Mouse (Mus musculus): ENCODE measurements around the gene Fastk.

Gene Fastk

DNA sequence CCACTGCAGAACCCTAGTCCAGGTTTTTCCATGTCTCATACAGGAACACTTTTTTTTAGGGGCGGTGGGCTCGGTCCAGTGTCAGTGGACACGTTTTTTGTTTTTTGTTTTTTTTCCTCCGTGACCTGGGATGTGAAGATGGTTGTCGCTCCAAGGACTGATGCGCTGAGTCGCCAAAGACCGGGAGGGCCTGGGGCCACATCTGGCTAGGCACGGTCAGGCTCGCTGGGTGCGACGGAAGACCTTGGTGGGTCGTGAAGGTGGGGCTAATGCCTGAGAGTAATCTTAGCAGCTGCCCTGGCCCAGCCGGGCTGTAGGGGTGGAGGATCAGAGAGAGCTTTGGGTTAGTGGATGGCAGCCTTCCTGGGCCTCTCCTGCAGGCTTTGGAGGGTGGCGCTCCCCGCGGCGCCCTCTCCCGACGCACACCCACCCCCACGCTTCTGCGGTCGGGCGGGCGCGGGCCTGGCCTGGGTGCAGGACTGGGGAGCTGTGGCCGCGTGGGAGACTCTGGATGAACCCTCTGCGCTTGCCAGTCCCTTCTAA, 7.7 kb upstream of the Fastk start:
- DNase-seq = peak; percentile 64

DNA sequence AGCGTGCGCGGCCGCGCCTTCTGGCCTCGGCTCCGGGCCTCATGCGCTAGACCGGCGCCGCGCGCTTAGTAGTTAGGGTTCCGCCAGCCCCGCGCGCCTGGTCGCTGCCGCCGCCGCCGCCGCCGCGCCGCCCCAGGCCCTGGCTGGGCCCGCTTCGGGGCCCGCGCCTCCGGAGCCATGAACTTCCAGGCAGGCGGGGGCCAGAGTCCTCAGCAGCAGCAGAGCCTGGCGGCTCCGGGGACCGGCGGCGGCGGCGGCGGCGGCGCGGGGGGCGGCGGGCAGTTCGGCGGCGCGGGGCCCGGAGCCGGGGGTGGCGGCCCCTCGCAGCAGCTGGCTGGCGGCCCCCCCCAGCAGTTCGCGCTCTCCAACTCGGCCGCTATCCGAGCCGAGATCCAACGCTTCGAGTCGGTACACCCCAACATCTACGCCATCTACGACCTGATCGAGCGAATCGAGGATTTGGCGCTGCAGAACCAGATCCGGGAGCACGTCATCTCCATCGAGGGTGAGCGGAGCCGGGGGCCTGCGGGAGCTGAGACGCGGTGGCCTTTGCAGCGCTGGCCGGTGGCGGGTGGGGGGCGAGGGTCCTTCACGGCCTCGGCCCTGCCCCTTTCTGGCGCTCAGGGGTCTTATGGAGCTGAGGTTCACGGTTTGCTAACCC, 7.1 kb upstream of the Fastk start, which contains the start of gene Agap3:
Agap3 (plus strand) TSS at position 148 of the 661 bp plus-strand sequence.
- DNase-seq = peak; percentile 51

DNA sequence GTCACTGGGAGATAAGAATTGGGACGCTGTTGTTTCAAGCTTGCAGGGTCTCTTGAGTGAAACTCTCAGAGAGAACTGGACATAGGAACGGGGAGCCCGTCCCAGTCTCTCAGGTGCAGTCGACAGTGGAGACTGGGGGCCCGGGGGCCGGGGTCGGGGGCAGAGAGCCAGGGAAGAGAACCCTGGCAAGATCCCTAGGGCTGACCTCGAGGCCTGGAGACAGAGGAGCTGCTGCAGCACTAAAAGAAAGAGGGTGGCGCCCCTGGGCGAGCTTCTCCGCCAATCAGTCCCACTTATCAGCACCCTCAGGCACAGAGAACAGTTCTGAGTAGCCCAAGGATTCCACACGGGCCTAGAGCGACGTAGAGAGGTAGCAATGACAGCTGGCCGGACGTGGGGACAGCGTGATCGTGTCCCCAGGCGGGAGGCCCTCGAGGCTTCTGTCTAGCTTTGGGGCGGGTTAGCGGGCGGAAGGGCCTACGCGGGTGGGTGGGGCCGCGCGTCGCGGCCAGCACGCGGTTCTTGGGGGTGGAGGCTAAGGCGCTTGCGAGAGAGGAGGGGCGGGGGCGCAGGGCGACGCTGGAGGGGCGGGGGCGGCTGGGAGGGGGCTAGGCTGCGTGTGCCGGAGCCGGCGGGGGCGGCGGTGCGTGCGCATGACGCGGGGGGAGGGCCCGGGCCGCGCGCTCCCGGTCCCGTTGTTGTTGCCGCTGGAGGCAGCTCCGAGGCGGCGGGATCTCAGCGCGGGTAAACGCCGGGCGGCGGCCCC, 6.4 kb upstream of the Fastk start:
- DNase-seq = peak; percentile 91

DNA sequence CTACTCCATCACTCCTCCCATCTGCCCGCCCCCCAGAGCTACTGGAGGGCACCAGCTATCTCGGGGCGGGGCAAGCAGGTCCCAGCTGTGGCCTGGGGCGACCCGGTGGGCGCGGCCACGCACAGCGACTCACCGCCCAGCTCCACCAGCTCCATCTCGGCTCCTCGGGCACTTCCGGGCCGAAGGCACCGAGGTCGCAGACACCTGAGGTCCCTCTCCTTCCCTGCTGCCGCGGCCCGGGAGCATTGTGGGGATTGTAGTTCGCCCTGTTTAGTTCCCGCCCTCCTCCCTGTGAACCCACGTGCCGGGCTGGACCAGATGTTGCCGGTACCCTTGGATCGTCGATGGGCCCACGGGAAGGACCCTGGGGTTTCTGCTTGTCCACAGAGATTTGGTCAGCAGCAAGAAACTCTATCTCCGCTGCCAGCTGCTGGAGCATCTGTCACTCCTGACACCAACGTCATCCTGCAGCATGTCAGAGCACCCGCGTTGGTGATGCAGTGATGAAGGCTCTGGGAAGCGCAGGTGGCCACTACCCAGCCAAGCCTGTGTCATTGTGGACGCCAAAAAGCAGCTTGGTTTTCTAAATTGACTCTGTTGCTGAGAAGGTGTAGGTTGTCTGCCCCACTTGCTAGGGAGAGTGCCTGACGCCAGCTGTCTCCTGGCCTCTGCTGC, 2.7 kb upstream of the Fastk start, which contains the start of gene Tmub1:
Tmub1 (minus strand) TSS at position 231 of the 675 bp plus-strand sequence.
- peak; percentile 89 for DNase-seq

DNA sequence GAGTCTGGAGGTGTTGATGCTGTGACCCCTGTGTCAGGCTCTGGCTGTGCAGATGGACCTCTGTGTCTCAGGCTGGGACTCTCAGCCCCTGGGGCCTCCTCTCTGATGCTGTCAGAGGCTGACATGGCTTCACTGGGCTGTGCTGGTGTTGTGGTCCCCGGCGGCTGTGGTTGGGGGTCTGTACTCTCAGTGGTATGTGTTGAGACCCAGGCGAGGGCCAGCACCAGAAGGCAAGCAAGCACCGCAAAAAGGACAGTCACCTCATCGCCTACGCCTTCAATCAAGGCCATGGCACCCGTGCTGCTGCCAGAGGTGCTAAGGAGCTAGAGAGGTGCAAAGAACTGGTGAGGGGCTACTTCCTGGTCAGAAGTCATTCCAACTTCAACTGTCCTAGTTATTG, 1.5 kb upstream of the Fastk start:
- no peak for DNase-seq

DNA sequence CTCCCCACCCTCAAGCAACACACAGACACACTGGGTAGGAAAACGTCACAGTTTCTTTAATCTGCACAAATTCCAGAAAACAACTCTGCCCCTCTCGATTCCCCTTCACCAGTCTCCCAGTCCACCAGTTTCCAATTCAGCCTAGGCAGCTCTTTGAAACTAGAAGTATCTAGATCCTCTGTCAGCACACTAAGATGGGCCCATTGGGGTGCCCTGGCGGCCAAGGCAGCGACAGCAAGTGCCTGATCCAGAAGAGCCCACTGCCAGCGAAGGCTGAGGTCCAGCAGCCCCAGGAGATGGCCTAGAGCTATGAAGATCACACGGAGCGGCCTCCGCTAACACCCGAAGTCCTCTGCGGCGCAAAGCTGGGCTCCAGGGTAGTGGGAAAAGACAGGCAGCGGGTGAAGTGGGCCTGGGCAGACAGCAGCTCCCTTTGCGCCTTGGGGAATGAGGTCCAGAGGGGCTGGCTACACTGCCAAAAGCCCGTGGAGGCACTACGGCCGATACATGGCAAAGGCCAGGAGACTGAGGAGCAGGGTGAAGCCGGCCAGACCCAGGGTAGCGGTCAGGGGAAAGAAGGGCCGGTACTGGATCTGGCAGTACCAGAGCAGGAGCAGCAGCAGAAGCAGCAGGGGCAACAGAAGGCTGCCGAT, 467 bp upstream of the Fastk start:
- DNase-seq = no peak

DNA sequence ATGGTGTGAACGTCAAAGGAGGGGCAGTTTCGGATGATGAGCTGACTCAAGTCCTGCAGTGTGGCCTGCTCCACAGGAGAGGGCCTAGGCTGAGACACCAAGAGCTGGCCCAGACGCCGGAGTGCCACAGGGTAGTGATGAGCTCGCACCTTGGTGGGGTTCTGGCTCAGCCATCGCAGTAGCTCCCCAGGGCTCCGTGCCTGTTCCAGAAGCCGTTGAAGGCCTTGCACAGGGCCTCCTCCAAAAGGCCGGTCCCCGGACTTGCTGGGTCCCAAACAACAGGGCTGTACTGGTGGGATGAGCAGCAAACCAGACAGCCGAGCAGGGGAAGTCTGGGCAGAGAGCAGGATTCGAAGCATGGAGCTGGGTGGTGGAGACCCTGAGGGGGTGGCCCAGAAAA, 1.2 kb downstream of the Fastk start:
- no peak for DNase-seq

DNA sequence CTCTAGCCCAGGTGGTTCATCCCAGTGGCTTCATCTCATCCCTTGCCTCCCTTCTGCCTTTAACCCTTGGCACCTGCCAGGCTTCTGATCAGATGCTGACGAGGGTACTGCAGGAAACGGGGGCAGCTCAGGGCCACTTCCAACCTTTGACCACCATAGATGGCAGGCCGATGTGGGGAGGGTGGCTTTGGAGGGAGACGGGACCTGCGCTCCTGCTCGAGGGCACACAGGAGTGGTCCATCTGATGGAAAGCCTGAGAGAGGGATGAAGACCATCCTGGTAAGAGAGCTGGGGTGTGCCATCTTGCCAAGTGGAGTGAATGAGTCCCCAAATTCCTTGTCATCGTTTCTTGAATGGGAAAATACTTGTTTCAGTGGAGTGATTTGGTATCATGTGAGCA, 1.9 kb downstream of the Fastk start:
- DNase-seq = no peak

DNA sequence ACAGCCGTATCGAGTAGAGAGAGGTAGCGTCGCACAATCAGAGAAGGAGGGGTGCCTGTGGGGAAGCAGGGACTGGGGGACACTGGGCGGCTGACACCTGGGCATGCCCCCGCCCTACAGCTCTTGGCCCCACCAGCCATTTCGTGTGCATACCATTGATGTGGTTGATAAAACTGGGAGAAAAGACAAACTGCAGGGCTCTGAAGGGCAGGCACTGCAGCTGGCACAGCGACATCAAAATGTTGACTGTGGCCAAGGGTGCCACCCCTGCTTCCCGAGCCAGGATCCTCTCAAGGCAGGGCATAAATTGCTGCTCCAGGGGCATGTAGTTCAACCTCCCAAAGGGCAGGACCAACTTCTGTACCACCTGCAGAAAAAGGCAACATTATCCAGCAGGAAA, 3.1 kb downstream of the Fastk start:
- no peak for DNase-seq

DNA sequence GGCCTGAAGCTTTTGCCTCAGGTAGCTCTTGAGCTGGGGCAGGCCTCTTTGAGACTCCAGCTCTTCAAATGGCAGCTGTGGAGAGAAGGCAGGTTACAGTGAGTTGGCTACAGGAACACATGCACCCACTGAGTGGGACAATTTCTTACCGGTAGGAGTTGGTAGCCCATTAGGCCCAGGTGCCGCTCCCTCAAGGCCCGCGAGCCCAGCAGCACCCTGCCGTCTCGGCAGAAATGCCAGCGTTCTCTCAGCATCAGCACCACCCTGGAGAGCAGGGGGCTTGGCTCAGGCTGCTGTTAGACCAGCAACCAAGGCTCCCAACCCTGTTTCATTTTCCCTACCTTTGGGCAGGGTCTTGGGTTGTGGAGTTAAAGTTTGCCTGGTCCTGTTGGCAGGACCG, 3.9 kb downstream of the Fastk start:
- DNase-seq = no peak

DNA sequence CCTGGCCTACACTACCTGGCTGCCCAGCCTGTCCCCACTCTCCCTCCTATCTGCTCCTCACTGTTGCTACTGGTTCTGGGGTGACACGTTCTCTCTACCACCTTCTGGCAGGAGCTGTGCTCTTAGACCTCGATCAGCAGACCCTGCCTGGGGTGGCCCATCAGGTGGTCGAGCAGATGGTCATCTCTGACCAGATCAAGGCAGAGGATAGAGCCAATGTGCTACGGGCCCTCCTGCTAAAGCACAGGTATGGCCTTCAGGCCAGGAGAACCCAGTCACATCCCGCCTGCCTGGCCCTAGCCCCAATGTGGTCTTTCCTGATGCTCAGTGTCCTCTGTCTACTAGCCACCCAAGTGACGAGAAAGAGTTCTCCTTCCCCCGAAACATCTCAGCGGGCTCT, 11.1 kb downstream of the Fastk start:
- no peak for DNase-seq

DNA sequence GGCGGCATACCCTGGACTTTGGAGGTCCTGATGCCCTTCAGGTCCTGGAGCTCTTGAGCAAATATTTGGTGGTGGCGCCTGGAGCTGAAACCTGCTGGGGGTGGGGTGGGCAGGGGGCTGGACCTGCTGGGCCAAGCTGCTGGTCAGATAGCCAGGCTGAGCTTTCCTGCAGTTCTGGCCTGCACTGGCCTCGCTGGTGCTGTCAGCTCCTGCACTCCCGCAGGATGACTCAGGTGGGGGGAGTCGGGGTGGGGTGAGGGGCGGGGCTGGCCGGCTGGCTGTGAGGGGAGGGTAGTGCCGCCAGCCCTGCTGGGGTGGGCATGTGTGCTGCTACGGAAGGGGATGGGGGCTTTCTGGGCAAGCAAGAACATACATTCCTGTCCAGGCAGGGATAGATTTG, 16.5 kb downstream of the Fastk start:
- peak; percentile 42 for DNase-seq

DNA sequence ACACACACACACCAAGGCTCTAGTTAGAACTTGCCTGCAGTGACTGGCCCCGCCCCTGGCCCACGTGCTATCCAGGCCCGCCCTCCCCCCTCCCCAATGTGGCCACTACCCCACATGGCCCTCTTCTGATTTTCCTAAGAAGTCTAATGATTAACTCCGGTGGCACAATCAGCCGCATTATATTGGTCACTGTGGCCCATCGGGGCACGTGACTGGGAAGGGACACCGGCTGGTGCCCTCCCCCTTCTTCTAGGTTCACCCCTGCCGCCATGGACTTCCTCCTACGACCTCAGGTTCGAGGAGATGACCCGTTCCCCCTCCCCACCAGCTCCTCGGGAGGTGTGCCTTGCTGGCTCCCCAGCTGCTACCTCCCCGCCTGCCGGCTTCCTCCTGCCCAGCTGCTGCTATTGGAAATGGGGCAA, 17.1 kb downstream of the Fastk start:
- peak; percentile 64 for DNase-seq

DNA sequence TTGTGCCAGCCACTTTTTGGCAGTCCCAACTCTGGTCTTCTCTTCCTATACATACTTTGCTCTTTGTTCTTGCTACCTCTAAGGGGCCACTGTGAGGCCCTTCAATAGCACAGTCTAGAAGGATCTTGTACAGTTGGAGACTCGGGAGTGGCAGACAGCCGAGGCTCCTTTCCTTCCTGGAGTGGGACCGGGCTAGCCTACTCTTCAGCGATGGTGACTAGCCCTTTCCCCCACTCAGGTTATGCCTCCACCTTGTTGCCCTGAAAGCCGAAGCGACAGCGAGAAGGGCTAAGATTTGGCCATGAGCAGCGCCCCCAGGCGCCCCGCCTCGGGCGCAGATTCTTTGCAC, 17.8 kb downstream of the Fastk start:
- no peak for DNase-seq

DNA sequence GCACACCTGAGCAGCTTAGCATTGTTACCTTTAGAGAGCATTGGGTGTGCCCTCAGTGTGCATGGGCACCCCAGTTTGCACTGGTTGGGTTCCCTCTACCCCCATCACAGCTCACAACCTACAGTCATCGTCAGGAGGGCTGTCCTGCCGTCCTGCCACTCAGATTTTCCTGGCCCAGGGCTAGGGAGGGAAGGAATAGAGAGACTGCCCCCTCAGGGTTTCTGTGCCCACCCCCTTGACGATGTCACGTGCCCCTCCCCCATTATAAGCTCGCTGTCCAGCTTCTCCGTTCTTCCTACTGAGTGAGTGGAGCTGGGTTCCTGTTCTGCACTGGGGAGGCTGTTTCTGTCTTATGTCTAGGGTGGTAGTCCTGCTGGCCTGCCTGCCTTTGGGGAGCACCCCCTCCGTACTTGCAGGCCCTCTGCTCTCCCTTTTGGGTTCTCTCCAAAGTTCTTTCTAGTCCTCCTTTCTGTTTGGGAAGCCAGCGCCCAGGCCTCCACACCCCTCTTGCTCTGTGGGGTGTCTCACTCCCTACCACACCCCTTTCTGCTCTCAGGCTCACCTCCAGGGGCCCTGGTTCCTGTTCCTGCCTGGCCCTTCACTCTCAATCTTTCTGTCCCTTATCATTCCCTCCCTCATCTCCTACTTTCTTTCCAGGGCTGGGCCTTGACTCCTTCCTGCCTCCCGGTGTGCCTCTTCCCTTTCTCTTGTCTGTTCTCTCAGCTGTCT, 18.4 kb downstream of the Fastk start:
- DNase-seq = no peak

DNA sequence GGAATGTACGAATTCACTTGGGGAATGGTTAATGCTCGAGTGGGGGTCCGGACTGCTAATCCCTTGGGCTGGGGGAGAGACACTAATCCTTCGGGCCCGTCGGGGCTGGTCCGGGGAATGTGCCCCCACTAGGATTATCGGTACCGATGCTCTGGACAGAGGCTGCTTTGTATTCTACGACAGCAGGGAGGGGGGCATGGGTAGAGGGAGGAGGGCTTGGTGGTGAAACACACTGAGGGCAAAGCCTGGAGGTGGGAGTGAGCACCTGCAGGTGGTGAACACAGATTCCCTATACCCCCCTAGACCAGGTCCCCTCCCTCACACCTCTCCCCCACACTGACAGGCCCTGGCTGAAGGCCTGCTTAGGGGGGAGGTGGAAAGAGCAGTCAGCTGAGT, 19.1 kb downstream of the Fastk start:
- no peak for DNase-seq

DNA sequence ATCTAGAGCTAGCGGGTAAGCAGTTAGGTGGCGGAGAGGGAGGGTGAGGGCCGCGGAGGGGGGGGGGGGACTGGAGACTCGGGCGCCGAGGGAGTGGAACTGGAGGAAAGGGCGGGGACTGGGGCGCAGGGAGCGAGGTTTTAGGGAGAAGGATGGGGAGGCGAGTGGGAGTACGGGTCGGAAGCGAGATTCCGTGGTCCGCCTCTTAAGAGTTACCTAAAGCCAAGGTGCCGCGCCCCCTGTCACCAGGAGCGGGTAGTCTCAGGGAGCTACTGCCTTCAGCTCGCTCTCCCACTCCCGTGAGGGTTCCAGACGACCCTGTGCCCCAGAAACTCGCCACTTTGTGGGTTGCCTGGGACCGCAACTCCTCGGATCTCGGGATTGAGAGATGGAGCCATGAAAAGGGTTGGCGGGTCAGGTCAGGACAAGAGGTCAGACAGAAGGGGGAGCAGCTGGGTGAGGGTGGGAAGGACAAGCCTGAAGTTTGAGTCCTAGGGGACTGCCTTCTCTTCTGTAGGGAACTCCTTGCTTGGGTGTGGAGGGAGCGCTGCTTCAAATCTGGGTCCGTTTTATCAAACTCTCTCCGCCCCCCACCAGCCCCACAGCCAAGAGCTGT, 19.6 kb downstream of the Fastk start:
- peak; percentile 57 for DNase-seq

DNA sequence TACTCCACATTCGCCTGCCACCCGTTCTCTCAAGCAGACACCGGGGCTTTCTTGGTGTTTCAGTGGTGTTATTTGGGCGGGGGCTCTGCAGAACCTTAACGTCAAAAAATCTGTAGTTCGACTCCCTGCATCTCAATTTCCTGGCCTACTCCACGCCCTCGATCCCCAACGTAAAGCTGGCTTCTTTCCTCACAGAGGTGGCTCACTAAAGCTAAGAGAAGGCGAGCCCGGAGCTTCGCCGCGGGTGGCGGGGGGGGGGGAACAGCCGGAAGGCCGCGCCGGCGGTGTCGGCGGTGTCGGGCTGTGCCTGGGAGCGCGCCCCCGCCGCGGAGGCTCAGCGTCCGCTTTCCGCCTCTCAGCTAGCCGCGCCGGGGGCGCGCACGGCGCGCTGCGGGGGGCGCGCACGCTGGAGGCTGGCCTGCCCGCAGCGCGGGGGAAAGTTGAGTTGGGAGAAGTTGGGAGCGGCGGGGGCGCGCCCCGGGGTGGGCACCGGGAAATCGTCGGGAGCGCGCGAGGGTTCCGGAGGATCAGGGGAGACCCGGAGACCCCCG, 20.2 kb downstream of the Fastk start:
- DNase-seq = peak; percentile 89

DNA sequence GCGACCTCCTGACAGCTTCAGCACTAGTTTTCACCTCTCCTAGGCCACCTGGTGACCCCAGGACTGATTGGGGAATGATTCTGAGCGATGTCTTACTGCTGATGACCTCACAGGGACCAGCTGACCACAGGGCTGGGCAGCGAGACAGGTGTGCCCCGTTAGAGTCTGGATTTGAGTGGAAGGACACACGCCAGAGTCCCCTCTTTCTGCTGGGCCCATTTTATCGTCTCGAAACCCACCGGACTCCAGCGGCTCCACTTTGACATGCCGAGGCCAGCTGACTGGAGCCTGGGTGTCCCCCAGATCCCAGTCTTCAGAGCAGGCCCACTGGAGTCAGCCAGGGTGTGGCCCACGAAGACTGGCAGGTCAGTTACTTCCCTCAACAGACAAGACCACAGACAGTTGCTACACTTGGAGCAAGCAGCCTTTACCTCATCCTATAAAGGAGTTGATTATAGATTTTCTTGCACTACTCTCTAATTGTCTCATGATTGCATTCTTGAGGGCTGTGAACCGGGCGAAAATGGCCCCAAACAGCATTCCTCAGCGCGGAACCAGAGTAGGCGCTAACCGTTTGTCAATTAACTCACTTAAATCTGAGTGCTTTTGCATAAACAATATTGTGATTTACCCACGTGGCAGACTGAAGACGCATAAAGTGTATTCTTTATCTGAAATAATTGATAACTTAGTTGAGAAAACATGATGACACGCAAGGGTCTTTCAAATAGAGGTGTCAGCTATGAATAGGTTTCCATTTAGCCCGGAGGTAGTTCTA, 20.9 kb downstream of the Fastk start:
- peak; percentile 67 for DNase-seq

DNA sequence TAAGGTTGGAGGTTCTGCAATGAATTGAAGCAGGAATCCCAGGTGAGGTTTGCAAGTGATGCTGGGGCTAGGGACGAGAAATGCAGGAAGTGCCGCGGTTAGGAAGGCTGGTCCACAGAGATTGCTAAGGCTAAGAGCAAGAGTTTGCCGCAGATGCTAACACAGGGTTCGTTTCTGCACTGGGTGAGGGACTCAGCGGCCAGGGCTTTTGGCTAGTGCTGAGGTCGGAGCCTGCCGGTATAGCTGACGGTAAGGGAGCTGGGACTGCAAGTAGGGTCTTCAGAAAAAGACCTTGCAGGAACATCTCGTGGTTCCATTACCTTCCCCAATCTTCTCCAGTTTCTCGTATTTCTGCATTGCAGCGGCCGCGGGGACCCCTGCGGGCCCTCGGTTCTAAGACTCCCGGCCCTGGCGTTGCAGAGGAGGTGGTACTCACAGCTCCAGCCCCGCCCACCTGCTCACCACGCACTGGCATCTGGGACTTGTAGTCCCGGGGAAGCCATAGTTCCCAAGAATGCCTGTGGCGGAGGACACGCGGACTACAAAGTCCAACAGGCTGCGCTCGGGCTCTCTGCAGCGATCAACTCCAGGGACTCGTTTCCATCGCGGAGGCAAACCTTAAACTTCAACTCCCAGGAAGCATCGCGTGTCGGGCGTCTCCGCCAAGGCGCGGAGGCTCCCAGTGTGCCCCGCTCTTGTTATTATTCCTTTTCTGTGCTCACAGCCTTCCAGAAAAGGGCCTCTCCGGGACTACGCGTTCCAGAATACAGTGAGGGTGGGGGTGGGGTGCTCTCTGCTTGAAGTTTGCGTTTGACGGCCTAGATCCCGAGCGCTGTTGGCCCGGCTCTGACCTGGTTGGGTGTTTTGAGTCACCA, 21.7 kb downstream of the Fastk start, which contains the start of the genes Cdk5 and Slc4a2:
Cdk5 (minus strand) TSS at position 402 of the 875 bp plus-strand sequence.
Slc4a2 (plus strand) TSS at position 709 of the 875 bp plus-strand sequence.
- DNase-seq = peak; percentile 98

Measured in liver (tissue).